Mouse (Mus musculus) forebrain, embryonic 15.5 days (tissue): ENCODE measurements around the gene Car5a. TPM values are rescaled to one million over a fixed set of nuclear protein-coding genes. Genes with fewer than 3 reads are reported as not detected.
A peak's percentile ranks its signal among the peaks of the same experiment; 100 is the strongest.

ENCODE experiments used
- ATAC-seq: fragments of 200-750 bp; cut with Nextera tagmentation; replicated peaks from 2 replicates; pipeline ENCODE4 v1.8.0; 2017; ENCODE audit warnings: mild to moderate bottlenecking, moderate TSS enrichment, moderate library complexity
- H3K27ac ChIP-seq: fragments of 300-500 bp; sonication (generic); replicated peaks from 2 replicates; pipeline ENCODE4 v1.5.1; 2015; ENCODE audit warnings: mild to moderate bottlenecking, inconsistent platforms
- H3K27me3 ChIP-seq: fragments of 300-500 bp; sonication (generic); 2 replicates; pipeline ENCODE4 v1.6.1; 2015; ENCODE audit warnings: inconsistent platforms
- H3K36me3 ChIP-seq: fragments of 300-500 bp; sonication (generic); 2 replicates; pipeline ENCODE4 v1.6.1; 2015; ENCODE audit warnings: mild to moderate bottlenecking, inconsistent platforms
- H3K4me1 ChIP-seq: fragments of 300-500 bp; sonication (generic); 2 replicates; pipeline ENCODE4 v1.6.1; 2015; ENCODE audit warnings: inconsistent platforms
- H3K4me2 ChIP-seq: fragments of 300-500 bp; sonication (generic); replicated peaks from 2 replicates; pipeline ENCODE4 v1.6.1; 2015; ENCODE audit warnings: mild to moderate bottlenecking, inconsistent platforms
- H3K4me3 ChIP-seq: fragments of 300-500 bp; sonication (generic); 2 replicates; pipeline ENCODE4 v1.5.1; 2015; ENCODE audit warnings: mild to moderate bottlenecking, inconsistent platforms
- H3K9ac ChIP-seq: fragments of 300-500 bp; sonication (generic); replicated peaks from 2 replicates; pipeline ENCODE4 v1.6.1; 2015; ENCODE audit warnings: mild to moderate bottlenecking, inconsistent platforms
- H3K9me3 ChIP-seq: fragments of 300-500 bp; sonication (generic); 2 replicates; pipeline ENCODE4 v1.6.1; 2016; ENCODE audit warnings: inconsistent platforms
- WGBS: fragments of 180-500 bp; shearing (Covaris S2); methylation state at CpG from one replicate; pipeline ENCODE4 v1.1.7; 2015; ENCODE audit warnings: mixed read lengths; 5-methylcytosine and 5-hydroxymethylcytosine counted together
- polyA plus RNA-seq: library from polyadenylated mRNA; unstranded; fragments of >200 nt; fragmentation: Nextera tagmentation; extraction: Ambion mirVana; gene quantifications from 2 replicates; pipeline ENCODE4 v1.2.1, GENCODE M21; 2015

The Car5a gene
- polyA plus RNA-seq, 1 experiment from 2014 or later, result 0.43 TPM

DNA sequence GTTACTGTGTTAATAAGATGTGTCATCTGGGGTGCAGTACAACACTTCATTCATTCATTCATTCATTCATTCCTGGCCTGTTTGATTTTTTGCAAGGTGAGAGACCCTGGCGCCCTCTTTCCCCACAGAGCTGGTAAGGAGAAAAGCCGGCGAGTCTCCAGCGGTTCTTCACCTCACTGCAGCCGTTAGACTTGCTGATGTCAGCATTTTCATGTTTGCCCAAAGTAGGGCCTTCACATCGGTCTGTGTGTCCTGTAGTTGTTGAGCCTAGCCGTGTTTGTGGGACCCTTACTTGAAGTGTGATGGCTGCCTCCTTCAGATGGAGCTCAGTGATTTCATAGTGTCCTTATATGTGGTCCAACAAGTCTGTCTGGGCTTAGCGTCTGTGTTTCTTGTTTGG lies 25.5 kb upstream of the Car5a start:
- Histone ChIP-seq H3K9me3 (no peaks in the 10 kb centered on the region), H3K9ac (no peak overlapping the region)
- no peak for ATAC-seq

DNA sequence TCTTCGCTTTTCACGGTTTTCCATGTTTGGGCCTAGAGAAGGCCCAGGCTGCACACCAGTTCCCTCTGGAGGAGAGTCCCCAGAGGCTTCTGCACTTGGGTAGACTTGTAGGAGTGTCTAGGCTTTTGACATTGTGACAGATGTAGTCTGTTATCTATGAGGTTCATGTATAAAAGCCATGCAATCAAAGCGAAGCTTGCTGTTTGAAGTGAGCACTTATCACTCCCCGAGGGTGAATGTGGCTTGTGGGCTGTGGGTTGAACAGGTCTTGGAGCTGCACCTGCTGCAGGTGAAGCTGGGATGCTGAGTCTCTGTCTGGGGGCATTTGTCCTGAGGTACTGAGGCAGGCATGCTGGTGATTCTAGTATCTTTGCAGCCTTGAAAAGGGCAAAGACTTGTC lies 23.8 kb upstream of the Car5a start:
- no peak overlapping the region for H3K4me2 ChIP-seq
- H3K4me1 ChIP-seq, result peaks cover 48% of the 10 kb centered on the region
- 79% methylated on average over 4 of the region's 4 CpGs for WGBS
- H3K36me3 ChIP-seq, result no peaks in the 10 kb centered on the region
- H3K9ac ChIP-seq, result no peak overlapping the region
- H3K9me3 ChIP-seq, result no peaks in the 10 kb centered on the region
- H3K27me3 ChIP-seq, result no peaks in the 10 kb centered on the region
- ATAC-seq, result no peak
- H3K27ac ChIP-seq, result peak overlapping the region; percentile 32
- H3K4me3 ChIP-seq, result no peak overlapping the region

More for the DNA sequence above, 25.5 kb upstream of the Car5a start:
- H3K4me1 ChIP-seq, result peaks cover 48% of the 10 kb centered on the region
- no peak overlapping the region for H3K4me3 ChIP-seq
- no peak overlapping the region for H3K4me2 ChIP-seq
- peak overlapping the region; percentile 68 for H3K27ac ChIP-seq
- WGBS, result 90% methylated on average over 8 of the region's 8 CpGs
- peaks cover 14% of the 10 kb centered on the region for H3K36me3 ChIP-seq
- H3K27me3 ChIP-seq, result no peaks in the 10 kb centered on the region

DNA sequence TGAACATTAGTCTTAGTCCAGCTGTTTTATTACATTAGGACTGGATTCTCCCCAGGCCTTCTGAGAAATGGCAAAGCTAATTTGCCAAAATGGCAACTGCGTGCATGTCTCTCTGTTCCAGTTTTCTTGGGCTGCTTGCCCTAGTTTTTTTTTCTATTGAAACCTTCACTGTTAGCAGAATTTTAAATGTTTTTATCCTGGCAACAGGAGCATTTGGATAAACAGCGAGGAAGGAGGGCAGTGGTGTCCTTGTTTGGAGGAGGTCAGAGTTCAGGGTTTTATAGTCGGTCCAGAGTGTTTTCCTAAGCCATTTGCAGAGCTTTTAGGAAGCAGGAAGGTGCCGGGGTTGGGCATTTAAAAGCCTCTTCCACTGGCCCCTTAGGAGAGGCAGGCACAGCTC lies 23.3 kb upstream of the Car5a start:
- Histone ChIP-seq H3K4me3 (no peak overlapping the region), H3K27ac (peak overlapping the region; percentile 32), H3K27me3 (no peaks in the 10 kb centered on the region), H3K4me2 (no peak overlapping the region), H3K9ac (no peak overlapping the region), H3K36me3 (no peaks in the 10 kb centered on the region), H3K4me1 (peaks cover 48% of the 10 kb centered on the region), H3K9me3 (no peaks in the 10 kb centered on the region)
- WGBS, result 50% methylated on average over 4 of the region's 4 CpGs
- ATAC-seq, result no peak

DNA sequence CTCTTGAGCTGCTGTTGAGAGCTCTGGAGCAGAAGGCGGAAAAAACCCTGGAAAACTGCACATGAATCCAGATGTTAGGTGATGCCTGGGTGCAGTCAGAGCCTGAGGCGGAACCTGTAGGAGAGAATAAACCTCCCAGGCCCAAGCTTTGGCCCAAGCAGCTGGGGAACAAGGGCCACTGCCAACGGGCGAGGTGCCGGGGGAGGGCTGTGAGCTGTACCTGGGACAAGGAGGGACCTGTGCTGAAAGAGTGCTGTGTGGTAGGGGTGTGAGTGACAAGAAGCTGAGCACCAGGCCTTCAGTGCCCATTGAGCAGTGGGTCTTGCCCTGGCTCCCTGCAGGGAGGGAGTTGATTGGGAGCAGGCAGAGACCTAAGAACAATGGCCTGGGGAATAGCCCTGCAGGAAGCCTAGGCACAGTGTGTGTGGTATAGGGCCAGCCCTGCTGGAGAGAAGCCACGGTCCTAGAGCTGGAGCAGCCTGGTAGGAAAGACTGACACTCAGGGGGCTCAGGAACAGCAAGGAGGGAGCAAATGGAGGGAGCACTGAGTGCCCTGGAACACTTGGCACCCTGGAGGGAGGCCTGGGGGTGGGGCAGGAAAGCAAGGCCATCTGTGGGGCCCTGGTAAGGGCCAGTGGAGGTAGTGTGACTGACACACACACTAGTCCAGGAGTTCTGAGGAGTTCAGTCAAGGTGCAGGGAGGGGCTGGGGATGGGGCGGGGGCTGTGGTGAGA lies 22.2 kb upstream of the Car5a start:
- 23% methylated on average over 7 of the region's 7 CpGs for WGBS
- Histone ChIP-seq H3K9ac (no peak overlapping the region), H3K4me2 (no peak overlapping the region), H3K9me3 (no peaks in the 10 kb centered on the region), H3K4me3 (no peak overlapping the region), H3K27me3 (no peaks in the 10 kb centered on the region), H3K36me3 (no peaks in the 10 kb centered on the region), H3K27ac (0 out of 2 replicates have a peak overlapping the region, but pooled peaks have one; percentile 15), H3K4me1 (peaks cover 48% of the 10 kb centered on the region)
- peak; percentile 64 for ATAC-seq

DNA sequence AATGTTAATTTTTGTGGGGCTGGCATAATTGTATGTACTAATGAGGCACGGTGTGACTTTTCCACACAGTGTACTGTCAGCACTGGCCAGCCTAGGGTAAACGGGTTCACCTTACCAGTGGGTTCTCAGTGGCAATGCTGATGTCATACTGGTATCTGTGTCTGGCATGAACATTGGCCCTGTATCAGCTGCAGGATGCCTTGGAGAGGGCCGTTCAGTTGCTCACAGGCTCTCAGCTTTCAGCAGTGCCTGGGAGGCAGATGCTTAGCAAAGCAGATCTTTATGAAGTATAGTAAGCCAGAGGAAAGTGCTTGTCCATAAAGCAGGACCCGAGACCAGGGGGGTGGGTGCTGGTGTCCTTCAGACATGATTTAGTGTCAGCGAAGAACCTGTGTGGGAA lies 21.4 kb upstream of the Car5a start:
- H3K9me3 ChIP-seq, result no peaks in the 10 kb centered on the region
- H3K27ac ChIP-seq, result no peak overlapping the region
- H3K27me3 ChIP-seq, result no peaks in the 10 kb centered on the region
- H3K4me1 ChIP-seq, result peaks cover 41% of the 10 kb centered on the region
- H3K4me2 ChIP-seq, result no peak overlapping the region
- H3K9ac ChIP-seq, result no peak overlapping the region
- 69% methylated on average over 5 of the region's 5 CpGs for WGBS
- no peak overlapping the region for H3K4me3 ChIP-seq
- H3K36me3 ChIP-seq, result no peaks in the 10 kb centered on the region
- no peak for ATAC-seq

DNA sequence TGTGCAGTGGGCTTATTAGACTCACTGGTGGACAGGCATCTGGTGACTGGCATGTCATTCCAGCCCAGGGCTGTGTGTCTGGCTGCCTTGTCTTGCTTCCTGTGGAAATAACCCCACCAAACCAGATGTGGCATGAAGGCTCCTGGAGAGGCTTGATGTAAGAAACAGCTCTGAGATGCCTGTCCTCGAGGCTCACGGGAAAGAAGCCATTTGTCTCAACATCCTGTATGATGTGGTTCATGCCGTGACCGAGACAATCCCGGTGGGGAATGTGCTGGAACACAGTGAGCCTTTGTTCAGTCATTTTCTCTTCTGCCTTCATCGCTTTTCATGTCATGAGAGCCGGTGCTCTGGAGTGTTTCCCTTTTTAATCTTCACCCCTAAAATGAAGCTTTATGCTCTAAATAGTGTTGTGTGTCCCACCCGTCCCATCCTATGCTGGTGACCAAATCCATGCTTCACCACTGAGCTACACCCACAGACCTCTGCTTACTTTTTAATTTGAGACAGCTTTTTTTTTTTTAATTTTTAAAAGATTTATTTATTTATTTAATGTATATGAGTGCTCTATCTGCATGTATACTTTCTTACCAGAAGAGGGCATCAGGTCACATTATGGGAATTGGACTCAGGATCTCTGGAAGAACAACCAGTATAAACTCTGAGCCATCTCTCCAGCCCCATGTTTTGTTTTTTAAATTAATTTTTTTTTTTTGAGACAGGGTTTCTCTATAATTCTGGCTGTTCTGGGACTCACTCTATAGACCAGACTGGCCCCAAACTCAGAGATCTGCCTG lies 20.2 kb upstream of the Car5a start:
- no peak for ATAC-seq
- H3K27ac ChIP-seq, result no peak overlapping the region
- H3K4me3 ChIP-seq, result no peak overlapping the region
- H3K9ac ChIP-seq, result no peak overlapping the region
- no peaks in the 10 kb centered on the region for H3K9me3 ChIP-seq
- H3K36me3 ChIP-seq, result no peaks in the 10 kb centered on the region
- WGBS, result 85% methylated on average over 8 of the region's 8 CpGs
- H3K27me3 ChIP-seq, result no peaks in the 10 kb centered on the region
- no peak overlapping the region for H3K4me2 ChIP-seq
- peaks cover 34% of the 10 kb centered on the region for H3K4me1 ChIP-seq

DNA sequence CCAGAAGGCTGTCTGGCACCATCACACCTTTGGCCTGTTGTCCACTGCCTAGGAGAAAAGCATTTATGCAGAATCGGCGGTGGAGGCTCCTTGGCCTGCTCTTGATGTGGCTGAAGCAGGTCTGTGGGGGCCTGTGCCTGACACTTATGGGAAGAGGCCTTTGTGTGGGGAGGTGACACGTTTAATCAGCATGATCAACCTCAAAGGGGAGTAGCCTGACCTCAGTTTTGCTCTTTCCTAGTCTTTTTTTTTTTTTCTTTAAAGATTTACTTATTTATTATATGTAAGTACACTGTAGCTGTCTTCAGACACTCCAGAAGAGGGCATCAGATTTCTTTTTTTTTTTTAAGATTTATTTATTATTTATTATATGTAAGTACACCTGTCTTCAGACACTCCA lies 18.2 kb upstream of the Car5a start:
- no peaks in the 10 kb centered on the region for H3K27me3 ChIP-seq
- no peaks in the 10 kb centered on the region for H3K36me3 ChIP-seq
- no peaks in the 10 kb centered on the region for H3K9me3 ChIP-seq
- H3K9ac ChIP-seq, result no peak overlapping the region
- H3K27ac ChIP-seq, result no peak overlapping the region
- peaks cover 25% of the 10 kb centered on the region for H3K4me1 ChIP-seq
- H3K4me3 ChIP-seq, result no peak overlapping the region
- H3K4me2 ChIP-seq, result no peak overlapping the region
- 76% methylated on average over 3 of the region's 3 CpGs for WGBS
- ATAC-seq, result no peak

DNA sequence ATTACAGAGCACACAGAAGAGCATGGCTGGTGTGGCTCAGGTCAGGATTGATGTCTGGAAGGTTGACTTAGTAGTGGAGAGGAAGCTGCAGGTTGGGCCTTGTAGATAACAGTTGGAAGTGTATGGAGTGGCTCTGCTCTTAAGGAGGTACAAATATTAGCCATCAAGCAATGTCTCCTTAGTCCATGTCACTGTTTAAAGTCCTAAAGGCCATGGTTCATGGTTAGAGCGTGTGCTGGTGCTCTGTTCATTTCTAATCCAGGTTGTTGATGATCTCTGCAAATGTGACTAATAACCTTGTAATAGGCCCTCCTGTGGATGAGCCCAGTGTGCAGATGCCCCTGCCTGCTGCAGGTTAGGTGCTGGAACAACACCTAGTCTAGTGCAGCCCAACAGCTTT lies 13.7 kb upstream of the Car5a start:
- Histone ChIP-seq H3K36me3 (peaks cover 17% of the 10 kb centered on the region), H3K4me1 (0 out of 2 replicates have a peak, but pooled peaks cover 2% of the 10 kb centered on the region), H3K9ac (no peak overlapping the region), H3K9me3 (no peaks in the 10 kb centered on the region), H3K27ac (no peak overlapping the region), H3K4me3 (no peak overlapping the region), H3K27me3 (no peaks in the 10 kb centered on the region), H3K4me2 (no peak overlapping the region)
- ATAC-seq, result no peak
- 90% methylated on average over 1 of the region's 1 CpGs for WGBS

DNA sequence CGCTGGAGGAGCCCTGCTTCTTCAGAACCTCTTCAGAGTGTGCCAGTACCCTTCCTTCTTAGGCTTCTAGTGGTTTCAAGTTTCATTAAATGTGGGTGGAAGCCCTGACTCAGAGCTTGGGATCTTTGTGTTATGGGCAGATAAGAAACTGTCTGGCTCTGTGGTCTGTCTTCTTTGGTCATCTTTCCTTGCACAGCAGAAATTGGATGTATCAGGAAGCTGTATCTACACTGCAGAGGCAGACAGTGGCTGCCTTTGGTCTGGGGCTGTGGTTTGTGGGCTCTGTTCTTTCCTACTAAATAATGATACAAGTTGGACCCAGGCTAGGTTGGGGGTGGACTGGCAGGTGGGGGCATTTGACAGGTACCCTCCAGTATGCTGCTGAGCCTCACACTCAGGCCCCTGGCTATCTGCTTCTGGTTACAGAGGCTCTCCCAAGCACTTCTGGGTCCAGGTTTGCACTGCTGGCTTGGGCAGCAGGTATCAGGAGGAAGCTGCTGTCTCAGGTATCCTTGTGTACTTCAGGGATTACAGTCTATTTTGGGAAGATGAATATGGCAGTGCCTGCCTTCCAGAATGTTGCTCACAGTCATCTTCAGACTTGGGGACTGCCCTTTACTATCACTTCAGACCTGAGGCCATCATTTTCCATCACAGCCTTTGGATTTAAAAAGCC lies 11.3 kb upstream of the Car5a start:
- Histone ChIP-seq H3K27ac (no peak overlapping the region), H3K4me1 (peaks cover 23% of the 10 kb centered on the region), H3K4me3 (no peak overlapping the region), H3K9ac (no peak overlapping the region), H3K9me3 (no peaks in the 10 kb centered on the region), H3K4me2 (no peak overlapping the region), H3K36me3 (peaks cover 17% of the 10 kb centered on the region), H3K27me3 (no peaks in the 10 kb centered on the region)
- ATAC-seq, result no peak
- WGBS, result 83% methylated on average over 1 of the region's 1 CpGs

DNA sequence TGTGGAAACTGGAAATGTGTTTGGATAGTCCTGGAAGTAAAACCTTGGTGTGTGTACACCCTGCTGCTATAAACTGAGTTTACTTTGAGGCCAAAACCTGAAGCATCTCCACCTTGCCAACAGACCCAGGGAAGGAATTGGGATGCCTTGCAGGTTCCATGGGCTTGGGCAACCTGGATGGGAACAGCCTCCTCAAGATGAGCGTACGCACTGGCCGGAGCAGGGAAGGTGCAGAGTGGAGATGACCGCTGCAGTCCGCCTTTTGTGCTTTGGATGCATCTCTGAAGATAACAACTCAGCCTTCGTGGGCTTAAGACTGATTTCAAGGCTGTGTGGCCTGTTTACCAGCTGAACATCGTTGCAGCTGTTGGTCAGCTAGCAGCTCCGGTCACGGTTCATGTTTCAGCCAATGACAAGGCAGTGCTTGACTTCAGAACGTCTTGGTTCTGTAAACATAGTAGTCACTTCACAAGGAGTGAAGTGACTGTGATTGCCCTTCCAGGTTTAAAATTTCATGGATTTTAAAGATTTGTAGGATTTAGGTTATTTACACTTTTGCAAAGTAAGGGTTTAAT lies 10.4 kb upstream of the Car5a start:
- H3K4me2 ChIP-seq, result no peak overlapping the region
- 89% methylated on average over 10 of the region's 10 CpGs for WGBS
- no peaks in the 10 kb centered on the region for H3K27me3 ChIP-seq
- H3K4me1 ChIP-seq, result peaks cover 23% of the 10 kb centered on the region
- ATAC-seq, result no peak
- no peak overlapping the region for H3K27ac ChIP-seq
- H3K36me3 ChIP-seq, result peaks cover 17% of the 10 kb centered on the region
- H3K9me3 ChIP-seq, result no peaks in the 10 kb centered on the region
- no peak overlapping the region for H3K9ac ChIP-seq
- H3K4me3 ChIP-seq, result no peak overlapping the region

DNA sequence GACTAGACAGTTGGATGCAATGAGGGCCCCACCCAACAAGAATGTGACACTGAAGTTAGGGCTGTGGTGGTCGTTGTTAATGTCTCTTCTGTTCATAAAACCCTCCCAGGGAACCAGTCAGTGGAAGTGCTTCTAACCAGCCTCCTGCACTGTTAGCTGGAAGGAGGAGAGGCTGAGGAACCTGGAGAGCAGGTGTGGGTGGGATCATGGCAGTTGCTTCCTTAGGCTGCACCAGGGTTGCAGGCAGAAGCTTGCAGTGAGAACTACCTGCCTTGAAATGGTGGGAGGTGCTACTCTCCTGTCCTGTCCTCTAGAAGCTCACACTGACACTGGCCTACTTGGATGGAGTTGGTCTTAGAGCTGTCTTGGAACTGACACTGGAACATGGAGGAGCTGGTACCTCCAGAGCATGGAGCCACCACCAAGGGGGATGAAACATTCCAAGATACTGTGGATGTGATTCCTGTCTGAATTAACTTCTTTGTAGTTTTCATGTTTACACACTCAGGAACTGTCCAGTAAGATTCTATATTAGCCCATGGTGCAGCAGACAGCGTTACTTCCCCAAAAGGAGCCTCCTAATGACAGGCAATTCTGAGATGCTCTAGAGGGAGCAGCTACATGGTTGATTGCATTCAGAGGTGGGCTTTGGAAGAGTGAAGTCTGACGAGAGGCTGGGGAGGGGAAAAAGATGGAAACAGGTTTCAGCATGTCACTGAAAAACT lies 9.3 kb upstream of the Car5a start:
- peaks cover 17% of the 10 kb centered on the region for H3K36me3 ChIP-seq
- H3K27me3 ChIP-seq, result no peaks in the 10 kb centered on the region
- WGBS, result 76% methylated on average over 3 of the region's 3 CpGs
- H3K4me2 ChIP-seq, result no peak overlapping the region
- no peaks in the 10 kb centered on the region for H3K9me3 ChIP-seq
- no peak overlapping the region for H3K9ac ChIP-seq
- peaks cover 28% of the 10 kb centered on the region for H3K4me1 ChIP-seq
- H3K4me3 ChIP-seq, result no peak overlapping the region
- no peak overlapping the region for H3K27ac ChIP-seq
- ATAC-seq, result no peak
